Mouse (Mus musculus): Measurements from ENCODE around the gene Rapgef6. TPM values are rescaled to one million over a fixed set of nuclear protein-coding genes. Genes with fewer than 3 reads are reported as not detected.

The Rapgef6 gene
- total and polyA plus RNA-seq, 2 experiments = 8.7 to 14.1 TPM

DNA sequence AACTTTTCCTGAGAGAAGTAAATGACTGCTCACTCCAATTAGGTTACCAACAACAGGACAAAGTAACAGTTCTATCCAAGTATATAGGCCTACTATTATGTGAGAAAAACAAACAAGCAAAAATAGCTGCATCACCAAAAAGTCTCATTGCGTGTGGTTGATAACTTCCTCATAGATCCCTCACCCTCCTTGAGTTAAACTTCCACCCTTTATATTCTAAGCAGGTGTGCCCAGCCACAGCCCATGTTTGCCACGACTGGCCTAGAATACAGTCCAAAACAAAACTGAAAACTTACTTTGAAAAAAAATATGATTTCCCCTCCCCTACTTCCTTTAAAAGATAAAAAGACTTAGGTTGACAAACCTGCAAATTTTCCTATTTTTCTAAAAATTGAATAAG lies 5.4 kb downstream of the Rapgef6 start:
- WGBS = 66% methylated on average over 2 of the region's 2 CpGs
- H3K4me1 ChIP-seq (ENCODE audit: control insufficient read depth, insufficient read depth, low read length) = peaks cover 3% of the 10 kb centered on the region; the same call in 1 of the 2 replicates
- no peak for TF ChIP-seq CTCF (IDR thresholded peaks at IDR 0.05; ENCODE audit: low read depth, low read length)
- TF ChIP-seq POLR2A (IDR thresholded peaks at IDR 0.05; ENCODE audit: extremely low read depth, insufficient read depth, low read length) = no peak
- H3K9ac ChIP-seq (ENCODE audit: low read depth, low read length) = no peak overlapping the region
- H3K27ac ChIP-seq (replicated peaks; ENCODE audit: insufficient read depth, low read depth, low read length) = no peak overlapping the region
- peaks cover 13% of the 10 kb centered on the region; the same call in 1 of the 2 replicates for H3K79me2 ChIP-seq (ENCODE audit: control insufficient read depth, insufficient read depth, low read length)
- no peak overlapping the region for H3K4me3 ChIP-seq (ENCODE audit: insufficient read depth, low read depth, low read length)
- H3K27me3 ChIP-seq (ENCODE audit: control insufficient read depth, insufficient read depth, low read length) = no peaks in the 10 kb centered on the region
- no peak for DNase-seq (ENCODE audit: extremely low read depth, low read depth, low spot score)
- no peaks in the 10 kb centered on the region for H3K36me3 ChIP-seq (ENCODE audit: control insufficient read depth, insufficient read depth, low read length)

DNA sequence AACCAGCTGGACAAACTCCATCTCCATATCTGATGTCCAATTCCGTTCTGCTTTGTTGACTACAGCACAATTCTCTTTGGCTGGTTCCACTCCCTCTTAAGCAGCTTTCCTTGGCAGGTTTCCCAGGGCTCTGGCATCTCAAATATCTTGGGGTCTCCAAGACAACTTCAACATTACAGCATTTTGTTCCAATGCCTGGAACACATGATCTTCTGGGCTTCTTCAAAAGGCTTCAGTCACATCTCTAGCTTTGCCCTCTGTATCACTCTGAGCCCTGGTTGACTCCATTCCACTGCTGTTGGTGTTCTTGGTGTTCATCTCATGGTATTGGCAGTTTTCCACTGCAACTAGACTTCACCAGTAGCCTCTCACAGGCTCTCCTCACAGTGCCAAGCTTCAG lies 7.7 kb downstream of the Rapgef6 start:
- Histone ChIP-seq H3K27ac (replicated peaks; ENCODE audit: insufficient read depth, low read depth, low read length) (no peak overlapping the region), H3K4me1 (ENCODE audit: control insufficient read depth, insufficient read depth, low read length) (no peaks in the 10 kb centered on the region; the same call in 1 of the 2 replicates), H3K36me3 (ENCODE audit: control insufficient read depth, insufficient read depth, low read length) (no peaks in the 10 kb centered on the region), H3K79me2 (ENCODE audit: control insufficient read depth, insufficient read depth, low read length) (peaks cover 10% of the 10 kb centered on the region; the same call in 1 of the 2 replicates), H3K4me3 (ENCODE audit: insufficient read depth, low read depth, low read length) (no peak overlapping the region), H3K27me3 (ENCODE audit: control insufficient read depth, insufficient read depth, low read length) (no peaks in the 10 kb centered on the region), H3K9ac (ENCODE audit: low read depth, low read length) (no peak overlapping the region)
- WGBS = 59% methylated on average over 1 of the region's 1 CpGs
- no peak for TF ChIP-seq CTCF (IDR thresholded peaks at IDR 0.05; ENCODE audit: low read depth, low read length)
- TF ChIP-seq POLR2A (IDR thresholded peaks at IDR 0.05; ENCODE audit: extremely low read depth, insufficient read depth, low read length) = no peak
- no peak for DNase-seq (ENCODE audit: extremely low read depth, low read depth, low spot score)

DNA sequence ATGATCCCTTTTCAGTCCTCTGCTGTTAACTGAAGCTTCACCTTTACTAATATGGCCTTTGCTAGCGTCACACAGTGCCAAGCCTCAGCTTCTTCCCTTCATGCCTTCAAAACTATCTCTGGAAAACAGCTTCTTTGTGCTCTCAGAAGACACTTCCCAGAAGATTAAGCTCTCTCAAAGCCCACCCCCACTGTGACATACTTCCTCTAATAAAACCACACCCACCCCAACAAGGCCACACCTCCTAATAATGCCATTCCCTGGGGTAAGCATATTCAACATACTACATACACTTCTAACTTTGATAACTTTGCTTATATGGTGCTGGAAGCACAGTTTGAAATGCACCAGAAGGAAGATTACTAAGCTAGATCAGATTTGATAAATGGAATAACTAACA lies 8.3 kb downstream of the Rapgef6 start:
- DNase-seq (ENCODE audit: extremely low read depth, low read depth, low spot score) = no peak
- no peak overlapping the region for H3K27ac ChIP-seq (replicated peaks; ENCODE audit: insufficient read depth, low read depth, low read length)
- WGBS = 90% methylated on average over 1 of the region's 1 CpGs
- peaks cover 10% of the 10 kb centered on the region; the same call in 1 of the 2 replicates for H3K79me2 ChIP-seq (ENCODE audit: control insufficient read depth, insufficient read depth, low read length)
- H3K36me3 ChIP-seq (ENCODE audit: control insufficient read depth, insufficient read depth, low read length) = no peaks in the 10 kb centered on the region
- no peaks in the 10 kb centered on the region; the same call in 1 of the 2 replicates for H3K4me1 ChIP-seq (ENCODE audit: control insufficient read depth, insufficient read depth, low read length)
- TF ChIP-seq POLR2A (IDR thresholded peaks at IDR 0.05; ENCODE audit: extremely low read depth, insufficient read depth, low read length) (no peak), CTCF (IDR thresholded peaks at IDR 0.05; ENCODE audit: low read depth, low read length) (no peak)
- H3K4me3 ChIP-seq (ENCODE audit: insufficient read depth, low read depth, low read length) = no peak overlapping the region
- no peak overlapping the region for H3K9ac ChIP-seq (ENCODE audit: low read depth, low read length)
- H3K27me3 ChIP-seq (ENCODE audit: control insufficient read depth, insufficient read depth, low read length) = no peaks in the 10 kb centered on the region

DNA sequence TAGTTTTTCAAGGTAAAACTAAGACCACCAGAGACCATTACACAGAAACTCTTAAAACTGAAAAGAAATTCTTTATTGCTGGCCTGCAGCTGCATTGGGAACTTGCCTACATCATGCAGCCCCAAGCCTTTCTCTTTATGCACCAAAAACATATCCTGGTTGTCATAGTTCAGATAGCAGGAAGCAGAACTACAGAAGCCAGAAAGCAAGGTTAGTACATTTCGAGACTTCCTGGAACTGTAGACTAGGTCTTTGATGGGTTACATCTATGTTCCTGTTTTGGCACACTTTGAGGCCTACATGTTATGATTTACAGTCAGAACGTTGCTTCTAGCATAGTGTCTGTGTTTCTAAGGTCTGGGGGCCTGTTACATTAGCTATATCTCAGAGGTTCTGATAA lies 11.2 kb downstream of the Rapgef6 start:
- no peak for DNase-seq (ENCODE audit: extremely low read depth, low read depth, low spot score)
- H3K79me2 ChIP-seq (ENCODE audit: control insufficient read depth, insufficient read depth, low read length) = peaks cover 13% of the 10 kb centered on the region; the same call in 1 of the 2 replicates
- no peaks in the 10 kb centered on the region for H3K36me3 ChIP-seq (ENCODE audit: control insufficient read depth, insufficient read depth, low read length)
- TF ChIP-seq POLR2A (IDR thresholded peaks at IDR 0.05; ENCODE audit: extremely low read depth, insufficient read depth, low read length) (no peak), CTCF (IDR thresholded peaks at IDR 0.05; ENCODE audit: low read depth, low read length) (no peak)
- H3K4me3 ChIP-seq (ENCODE audit: insufficient read depth, low read depth, low read length) = no peak overlapping the region
- H3K9ac ChIP-seq (ENCODE audit: low read depth, low read length) = no peak overlapping the region
- H3K4me1 ChIP-seq (ENCODE audit: control insufficient read depth, insufficient read depth, low read length) = no peaks in the 10 kb centered on the region; the same call in none of the 2 replicates
- H3K27me3 ChIP-seq (ENCODE audit: control insufficient read depth, insufficient read depth, low read length) = no peaks in the 10 kb centered on the region
- 62% methylated on average over 2 of the region's 2 CpGs for WGBS
- no peak overlapping the region for H3K27ac ChIP-seq (replicated peaks; ENCODE audit: insufficient read depth, low read depth, low read length)

DNA sequence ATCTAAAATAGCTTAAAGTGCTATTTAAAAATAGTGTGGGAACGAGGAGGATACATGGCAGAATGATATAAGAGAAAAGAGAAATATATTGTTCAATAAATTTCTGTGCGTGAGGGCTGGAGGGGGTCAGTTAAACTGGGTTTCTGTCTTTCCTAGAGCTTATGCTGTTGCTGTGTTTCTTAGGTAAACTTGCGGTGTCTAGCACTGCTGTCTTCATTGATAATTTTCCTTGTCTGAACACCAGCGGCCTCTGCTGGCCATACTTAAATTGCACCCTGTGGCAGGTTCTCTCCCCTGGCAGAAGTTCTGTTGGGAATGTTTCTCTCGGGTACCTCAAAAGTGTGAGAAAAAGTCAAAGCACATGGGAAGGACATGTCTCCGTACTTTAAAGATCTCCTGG lies 12.2 kb downstream of the Rapgef6 start:
- 44% methylated on average over 6 of the region's 6 CpGs for WGBS
- H3K79me2 ChIP-seq (ENCODE audit: control insufficient read depth, insufficient read depth, low read length) = peaks cover 11% of the 10 kb centered on the region; the same call in 1 of the 2 replicates
- H3K36me3 ChIP-seq (ENCODE audit: control insufficient read depth, insufficient read depth, low read length) = no peaks in the 10 kb centered on the region
- H3K27ac ChIP-seq (replicated peaks; ENCODE audit: insufficient read depth, low read depth, low read length) = no peak overlapping the region
- no peaks in the 10 kb centered on the region; the same call in none of the 2 replicates for H3K4me1 ChIP-seq (ENCODE audit: control insufficient read depth, insufficient read depth, low read length)
- TF ChIP-seq CTCF (IDR thresholded peaks at IDR 0.05; ENCODE audit: low read depth, low read length) = peak; percentile 66
- TF ChIP-seq POLR2A (IDR thresholded peaks at IDR 0.05; ENCODE audit: extremely low read depth, insufficient read depth, low read length) = no peak
- H3K27me3 ChIP-seq (ENCODE audit: control insufficient read depth, insufficient read depth, low read length) = no peaks in the 10 kb centered on the region
- peak; percentile 41 for DNase-seq (ENCODE audit: extremely low read depth, low read depth, low spot score)
- H3K9ac ChIP-seq (ENCODE audit: low read depth, low read length) = no peak overlapping the region
- no peak overlapping the region for H3K4me3 ChIP-seq (ENCODE audit: insufficient read depth, low read depth, low read length)

DNA sequence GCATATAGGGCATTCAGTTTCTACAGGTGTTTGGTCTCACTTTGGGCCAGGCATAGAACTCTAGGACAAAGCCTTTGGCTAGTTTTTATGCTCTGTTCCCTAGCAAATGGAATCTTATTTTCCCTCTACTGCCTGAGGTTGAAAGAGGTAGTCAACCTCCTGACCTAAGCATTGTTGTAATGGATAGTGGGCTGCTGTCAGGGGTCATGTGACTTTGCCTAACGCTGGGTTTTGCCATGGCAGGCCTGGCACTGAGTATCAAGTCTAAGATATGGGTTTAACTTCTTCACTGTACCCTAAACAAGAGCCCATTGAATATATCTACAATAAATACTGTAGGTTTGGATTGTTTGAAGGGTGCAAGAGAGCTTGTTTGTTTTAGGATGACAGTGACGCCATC lies 16.4 kb downstream of the Rapgef6 start:
- DNase-seq (ENCODE audit: extremely low read depth, low read depth, low spot score) = no peak
- no peak overlapping the region for H3K4me3 ChIP-seq (ENCODE audit: insufficient read depth, low read depth, low read length)
- no peaks in the 10 kb centered on the region for H3K36me3 ChIP-seq (ENCODE audit: control insufficient read depth, insufficient read depth, low read length)
- H3K4me1 ChIP-seq (ENCODE audit: control insufficient read depth, insufficient read depth, low read length) = no peaks in the 10 kb centered on the region; the same call in none of the 2 replicates
- no peak overlapping the region for H3K27ac ChIP-seq (replicated peaks; ENCODE audit: insufficient read depth, low read depth, low read length)
- H3K27me3 ChIP-seq (ENCODE audit: control insufficient read depth, insufficient read depth, low read length) = no peaks in the 10 kb centered on the region
- peaks cover 3% of the 10 kb centered on the region; the same call in 1 of the 2 replicates for H3K79me2 ChIP-seq (ENCODE audit: control insufficient read depth, insufficient read depth, low read length)
- no peak overlapping the region for H3K9ac ChIP-seq (ENCODE audit: low read depth, low read length)
- WGBS = 26% methylated on average over 2 of the region's 2 CpGs
- TF ChIP-seq CTCF (IDR thresholded peaks at IDR 0.05; ENCODE audit: low read depth, low read length) = no peak
